Mouse (Mus musculus) heart, embryonic 12.5 days (tissue): ENCODE results near the gene Gdnf. TPM values are rescaled to one million over a fixed set of nuclear protein-coding genes. Genes with fewer than 3 reads are reported as not detected.

Experiments
- ATAC-seq: fragments of 200-750 bp; cut with Nextera tagmentation; 2 replicates; pipeline ENCODE4 v1.8.0; 2017; ENCODE audit warnings: moderate TSS enrichment, moderate library complexity; ENCODE audit not compliant: insufficient number of reproducible peaks, low FRiP score
- H3K27ac ChIP-seq: fragments of 300-500 bp; sonication (generic); 2 replicates; pipeline ENCODE4 v1.5.1; 2016; ENCODE audit warnings: mild to moderate bottlenecking, moderate library complexity; ENCODE audit not compliant: poor library complexity, severe bottlenecking
- H3K27me3 ChIP-seq: fragments of 300-500 bp; sonication (generic); replicated peaks from 2 replicates; pipeline ENCODE4 v1.6.1; 2016; ENCODE audit warnings: mild to moderate bottlenecking, moderate library complexity
- H3K36me3 ChIP-seq: fragments of 300-500 bp; sonication (generic); 2 replicates; pipeline ENCODE4 v1.6.1; 2016; ENCODE audit warnings: mild to moderate bottlenecking, moderate library complexity
- H3K4me1 ChIP-seq: fragments of 300-500 bp; sonication (generic); replicated peaks from 2 replicates; pipeline ENCODE4 v1.6.1; 2016; ENCODE audit warnings: mild to moderate bottlenecking
- H3K4me2 ChIP-seq: fragments of 300-500 bp; sonication (generic); 2 replicates; pipeline ENCODE4 v1.6.1; 2016; ENCODE audit warnings: mild to moderate bottlenecking, moderate library complexity
- H3K4me3 ChIP-seq: fragments of 300-500 bp; sonication (generic); 2 replicates; pipeline ENCODE4 v1.5.1; 2016; ENCODE audit warnings: mild to moderate bottlenecking
- H3K9ac ChIP-seq: fragments of 300-500 bp; sonication (generic); 2 replicates; pipeline ENCODE4 v1.6.1; 2016; ENCODE audit warnings: mild to moderate bottlenecking, moderate library complexity
- H3K9me3 ChIP-seq: fragments of 300-500 bp; sonication (generic); replicated peaks from 2 replicates; pipeline ENCODE4 v1.6.1; 2016; ENCODE audit warnings: mild to moderate bottlenecking, moderate library complexity
- WGBS: fragments of 180-500 bp; shearing (Covaris S2); methylation state at CpG from one replicate; pipeline ENCODE4 v1.1.7; 2016; 5-methylcytosine and 5-hydroxymethylcytosine counted together
- polyA plus RNA-seq: library from polyadenylated mRNA; unstranded; fragments of >200 nt; fragmentation: Nextera tagmentation; extraction: Ambion mirVana; gene quantifications from 2 replicates; pipeline ENCODE4 v1.2.1, GENCODE M21; 2016

Gdnf gene
- polyA plus RNA-seq, 1 experiment from 2014 or later = 0.15 TPM

GRCm38 (mm10) chr15:7862890-7863289, 52.2 kb downstream of the Gdnf start:
- no peak overlapping the region for H3K27ac ChIP-seq
- WGBS = 79% methylated on average over 5 of the region's 5 CpGs
- H3K4me3 ChIP-seq = no peak overlapping the region
- peaks cover 2% of the 10 kb centered on the region; the same call in 1 of the 2 replicates for H3K4me1 ChIP-seq
- no peaks in the 10 kb centered on the region for H3K36me3 ChIP-seq
- no peak for ATAC-seq
- H3K4me2 ChIP-seq = no peak overlapping the region
- no peaks in the 10 kb centered on the region for H3K27me3 ChIP-seq
- H3K9me3 ChIP-seq = no peaks in the 10 kb centered on the region
- H3K9ac ChIP-seq = no peak overlapping the region

- no peak overlapping the region for H3K4me2 ChIP-seq
- H3K27ac ChIP-seq = no peak overlapping the region
- no peak overlapping the region for H3K9ac ChIP-seq
- H3K27me3 ChIP-seq = no peaks in the 10 kb centered on the region
- ATAC-seq = no peak
- H3K36me3 ChIP-seq = no peaks in the 10 kb centered on the region
- H3K9me3 ChIP-seq = no peaks in the 10 kb centered on the region
- no peak overlapping the region for H3K4me3 ChIP-seq
- 75% methylated on average over 5 of the region's 5 CpGs for WGBS
- H3K4me1 ChIP-seq = no peaks in the 10 kb centered on the region
Observed at GRCm38 (mm10) chr15:7863328-7863727, 52.7 kb downstream of the Gdnf start.

GRCm38 (mm10) chr15:7865305-7865704, 54.7 kb downstream of the Gdnf start:
- 86% methylated on average over 3 of the region's 3 CpGs for WGBS
- H3K36me3 ChIP-seq = no peaks in the 10 kb centered on the region
- H3K4me2 ChIP-seq = no peak overlapping the region
- H3K9me3 ChIP-seq = no peaks in the 10 kb centered on the region
- H3K4me3 ChIP-seq = no peak overlapping the region
- H3K27ac ChIP-seq = no peak overlapping the region
- no peaks in the 10 kb centered on the region for H3K27me3 ChIP-seq
- H3K9ac ChIP-seq = no peak overlapping the region
- no peak for ATAC-seq
- no peaks in the 10 kb centered on the region for H3K4me1 ChIP-seq

GRCm38 (mm10) chr15:7872473-7872872, 61.8 kb downstream of the Gdnf start:
- no peak overlapping the region for H3K27ac ChIP-seq
- H3K9me3 ChIP-seq = no peaks in the 10 kb centered on the region
- no peaks in the 10 kb centered on the region for H3K4me1 ChIP-seq
- H3K4me2 ChIP-seq = no peak overlapping the region
- H3K27me3 ChIP-seq = no peaks in the 10 kb centered on the region
- no peak for ATAC-seq
- no peak overlapping the region for H3K4me3 ChIP-seq
- H3K36me3 ChIP-seq = no peaks in the 10 kb centered on the region
- H3K9ac ChIP-seq = no peak overlapping the region
- WGBS = 72% methylated on average over 5 of the region's 5 CpGs

GRCm38 (mm10) chr15:7875879-7876278, 65.2 kb downstream of the Gdnf start:
- Histone ChIP-seq H3K9ac (no peak overlapping the region), H3K4me2 (no peak overlapping the region), H3K27ac (no peak overlapping the region), H3K36me3 (peaks cover 8% of the 10 kb centered on the region; the same call in 1 of the 2 replicates), H3K27me3 (no peaks in the 10 kb centered on the region), H3K4me3 (no peak overlapping the region), H3K9me3 (no peaks in the 10 kb centered on the region), H3K4me1 (0 out of 2 replicates have a peak, but pooled peaks cover 6% of the 10 kb centered on the region)
- WGBS = 73% methylated on average over 6 of the region's 6 CpGs
- ATAC-seq = no peak

GRCm38 (mm10) chr15:7877560-7878467, 67.2 kb downstream of the Gdnf start:
- no peaks in the 10 kb centered on the region for H3K27me3 ChIP-seq
- H3K9ac ChIP-seq = no peak overlapping the region
- 0 out of 2 replicates have a peak, but pooled peaks cover 6% of the 10 kb centered on the region for H3K4me1 ChIP-seq
- no peak overlapping the region for H3K4me3 ChIP-seq
- H3K9me3 ChIP-seq = 0 out of 2 replicates have a peak, but pooled peaks cover 3% of the 10 kb centered on the region
- H3K4me2 ChIP-seq = 0 out of 2 replicates have a peak overlapping the region, but pooled peaks have one; percentile 7
- 69% methylated on average over 22 of the region's 22 CpGs for WGBS
- H3K36me3 ChIP-seq = peaks cover 16% of the 10 kb centered on the region
- H3K27ac ChIP-seq = no peak overlapping the region
- no peak for ATAC-seq

- WGBS = 88% methylated on average over 10 of the region's 10 CpGs
- Histone ChIP-seq H3K4me2 (no peak overlapping the region), H3K4me3 (no peak overlapping the region), H3K9me3 (0 out of 2 replicates have a peak, but pooled peaks cover 3% of the 10 kb centered on the region), H3K4me1 (0 out of 2 replicates have a peak, but pooled peaks cover 6% of the 10 kb centered on the region), H3K27ac (no peak overlapping the region), H3K27me3 (no peaks in the 10 kb centered on the region), H3K36me3 (peaks cover 20% of the 10 kb centered on the region), H3K9ac (no peak overlapping the region)
- ATAC-seq = no peak
Observed at GRCm38 (mm10) chr15:7878861-7879260, 68.2 kb downstream of the Gdnf start.

GRCm38 (mm10) chr15:7879956-7880355, 69.3 kb downstream of the Gdnf start:
- Histone ChIP-seq H3K4me2 (no peak overlapping the region), H3K27me3 (no peaks in the 10 kb centered on the region), H3K4me3 (no peak overlapping the region), H3K4me1 (0 out of 2 replicates have a peak, but pooled peaks cover 6% of the 10 kb centered on the region), H3K27ac (no peak overlapping the region), H3K36me3 (peaks cover 24% of the 10 kb centered on the region), H3K9ac (no peak overlapping the region), H3K9me3 (0 out of 2 replicates have a peak, but pooled peaks cover 3% of the 10 kb centered on the region)
- 87% methylated on average over 7 of the region's 7 CpGs for WGBS
- no peak for ATAC-seq

- H3K36me3 ChIP-seq = peaks cover 24% of the 10 kb centered on the region
- no peak overlapping the region for H3K4me2 ChIP-seq
- ATAC-seq = no peak
- no peak overlapping the region for H3K4me3 ChIP-seq
- no peak overlapping the region for H3K9ac ChIP-seq
- no peaks in the 10 kb centered on the region for H3K27me3 ChIP-seq
- WGBS = 88% methylated on average over 11 of the region's 11 CpGs
- H3K9me3 ChIP-seq = 0 out of 2 replicates have a peak, but pooled peaks cover 3% of the 10 kb centered on the region
- no peaks in the 10 kb centered on the region for H3K4me1 ChIP-seq
- H3K27ac ChIP-seq = no peak overlapping the region
Observed at GRCm38 (mm10) chr15:7884181-7884580, 73.5 kb downstream of the Gdnf start.

- no peak overlapping the region for H3K9ac ChIP-seq
- H3K9me3 ChIP-seq = 0 out of 2 replicates have a peak, but pooled peaks cover 3% of the 10 kb centered on the region
- no peak overlapping the region for H3K27ac ChIP-seq
- no peaks in the 10 kb centered on the region for H3K4me1 ChIP-seq
- no peak for ATAC-seq
- H3K4me2 ChIP-seq = no peak overlapping the region
- H3K36me3 ChIP-seq = peaks cover 22% of the 10 kb centered on the region
- H3K4me3 ChIP-seq = no peak overlapping the region
- WGBS = 66% methylated on average over 10 of the region's 10 CpGs
- no peaks in the 10 kb centered on the region for H3K27me3 ChIP-seq
Observed at GRCm38 (mm10) chr15:7885106-7885505, 74.5 kb downstream of the Gdnf start.

GRCm38 (mm10) chr15:7886591-7886990, 75.9 kb downstream of the Gdnf start:
- H3K4me1 ChIP-seq = peaks cover 6% of the 10 kb centered on the region
- no peak overlapping the region for H3K9ac ChIP-seq
- WGBS = 72% methylated on average over 8 of the region's 8 CpGs
- H3K27me3 ChIP-seq = no peaks in the 10 kb centered on the region
- peaks cover 13% of the 10 kb centered on the region for H3K36me3 ChIP-seq
- 0 out of 2 replicates have a peak, but pooled peaks cover 3% of the 10 kb centered on the region for H3K9me3 ChIP-seq
- H3K27ac ChIP-seq = no peak overlapping the region
- H3K4me3 ChIP-seq = no peak overlapping the region
- no peak overlapping the region for H3K4me2 ChIP-seq
- no peak for ATAC-seq
